Comparison of ENCODE assay signal across 9 mouse cellular contexts in genomic region chr19:57816221-57816996, GRCm38 (mm10).
DNase-seq lines count a peak whose midpoint lies in the region; ATAC-seq and TF ChIP-seq lines count a peak whose summit lies in the region.
"Had no signal": no experiment of that assay in that cellular context is flagged by ENCODE, and none has a peak within 500 bp of the region (broad histone marks: within the 10 kb centered on the region; RNA-seq: fewer than 3 reads in every experiment).

No protein-coding gene starts in this region.

- in situ Hi-C loops in CH12.LX (cut with MboI; ENCODE audit: low pct_ligation_motif_present, low pct_unique_long_range_greater_than_20kb, low sequenced_read_pairs): no loop called here

- H3K9me3 ChIP-seq in CH12.LX (replicated peaks; ENCODE audit: low read length): no peaks in the 10 kb centered on the region
- H3K9me3 ChIP-seq in hindbrain, embryonic 16.5 days (ENCODE audit: control insufficient read depth, low read length): no peaks in the 10 kb centered on the region
- H3K9me3 ChIP-seq: limb, embryonic 12.5 days had no signal

- TF ChIP-seq CTCF in CH12.LX (conservative IDR thresholded peaks at IDR 0.05 in 1 of 2, IDR thresholded peaks at IDR 0.05 in 1 of 2; ENCODE audit: low read depth in 2 of 2, low read length in 2 of 2): peak; percentile 74 to 75

- 74% methylated on average over 17 of the region's 17 CpGs for WGBS in hindbrain, embryonic 16.5 days

- H3K4me3 ChIP-seq in CH12.LX (replicated peaks in 1 of 3; ENCODE audit: low read depth in 2 of 3, low read length in 2 of 3, poor library complexity in 1 of 3): no peak overlapping the region
- no peak overlapping the region for H3K4me3 ChIP-seq in hindbrain, embryonic 16.5 days (ENCODE audit: low read length)
- H3K4me3 ChIP-seq: limb, embryonic 12.5 days had no signal

- no peak overlapping the region for H3K27ac ChIP-seq in CH12.LX (ENCODE audit: insufficient read depth, low read depth)
- no peak overlapping the region for H3K27ac ChIP-seq in hindbrain, embryonic 16.5 days (ENCODE audit: low read depth, low read length)
- H3K27ac ChIP-seq: limb, embryonic 12.5 days had no signal

- TF ChIP-seq RAD21 in CH12.LX (IDR thresholded peaks at IDR 0.05; ENCODE audit: low read depth, low read length): peak; percentile 60

- TF ChIP-seq EP300 in CH12.LX (IDR thresholded peaks at IDR 0.05; ENCODE audit: low read length): no peak

- no peak for TF ChIP-seq POLR2A in CH12.LX (IDR thresholded peaks at IDR 0.05; ENCODE audit: low read depth, low read length)

- no peak overlapping the region for H3K4me2 ChIP-seq in CH12.LX (ENCODE audit: insufficient read depth, low read depth, poor library complexity, severe bottlenecking)
- 0 out of 2 replicates have a peak overlapping the region, but pooled peaks have one; percentile 12 for H3K4me2 ChIP-seq in hindbrain, embryonic 16.5 days (ENCODE audit: low read length)
- H3K4me2 ChIP-seq: limb, embryonic 12.5 days had no signal

- intact Hi-C loops in left cerebral cortex, postnatal 25 days (cut with DNase I): loop anchor here (5.0 kb wide), 1 partner anchor 651 kb away; no protein-coding TSS in a partner anchor

- no peak for DNase-seq in frontal cortex, postnatal 25 days (ENCODE audit: low spot score in 2 of 2)
- DNase-seq in CH12.LX (ENCODE audit: extremely low read depth): peak; percentile 49
- peak; percentile 54 to 57 for DNase-seq in cerebellum, postnatal 14 days
- peak; percentile 55 to 65 for DNase-seq in left cerebral cortex, postnatal 25 days (ENCODE audit: low spot score in 2 of 2)
- peak; percentile 77 for DNase-seq in retina, embryonic 14.5 days (ENCODE audit: low spot score)
- DNase-seq in spleen, adult 12 weeks (ENCODE audit: low spot score): no peak

- H3K79me2 ChIP-seq in CH12.LX (replicated peaks; ENCODE audit: control insufficient read depth, extremely low read depth, insufficient read depth, poor library complexity, severe bottlenecking): no peaks in the 10 kb centered on the region

- dilution Hi-C loops in CH12.LX (cut with MboI; ENCODE audit: extremely low pct_ligation_motif_present, extremely low pct_unique_long_range_greater_than_20kb, low sequenced_read_pairs): no loop called here

- peak; percentile 73 for ATAC-seq in frontal cortex, adult (ENCODE audit: low TSS enrichment)
- peak; percentile 73 for ATAC-seq in hindbrain, embryonic 16.5 days

- H3K4me1 ChIP-seq in CH12.LX (ENCODE audit: control insufficient read depth in 1 of 2, insufficient read depth in 2 of 2): no peaks in the 10 kb centered on the region
- H3K4me1 ChIP-seq in hindbrain, embryonic 16.5 days (ENCODE audit: control insufficient read depth, insufficient read depth, low read depth, low read length): no peaks in the 10 kb centered on the region

- H3K27me3 ChIP-seq in CH12.LX (replicated peaks): no peaks in the 10 kb centered on the region
- H3K27me3 ChIP-seq in hindbrain, embryonic 16.5 days (replicated peaks; ENCODE audit: control insufficient read depth, insufficient read depth, low read length): no peaks in the 10 kb centered on the region
- H3K27me3 ChIP-seq: limb, embryonic 12.5 days had no signal

- H3K36me3 ChIP-seq in CH12.LX (replicated peaks in 1 of 2; ENCODE audit: control insufficient read depth in 1 of 2, insufficient read depth in 1 of 2, low read length in 1 of 2): no peaks in the 10 kb centered on the region
- H3K36me3 ChIP-seq in hindbrain, embryonic 16.5 days (ENCODE audit: control insufficient read depth, insufficient read depth, low read length): no peaks in the 10 kb centered on the region
- H3K36me3 ChIP-seq: limb, embryonic 12.5 days had no signal

- no peak overlapping the region for H3K9ac ChIP-seq in CH12.LX (ENCODE audit: insufficient read depth, low read depth)
- no peak overlapping the region for H3K9ac ChIP-seq in hindbrain, embryonic 16.5 days (ENCODE audit: low read depth, low read length)
- H3K9ac ChIP-seq: limb, embryonic 12.5 days had no signal

TF ChIP-seq in CH12.LX, 34 proteins besides CTCF, POLR2A, EP300 and RAD21:
- TF ChIP-seq ZC3H11A (IDR thresholded peaks at IDR 0.05; ENCODE audit: low read depth, low read length) (no peak), SMC3 (IDR thresholded peaks at IDR 0.05; ENCODE audit: low read depth, low read length) (peak; percentile 70)

Comparison
In these comparisons a context has a peak if more than half of its experiments do, and no peak if none do; other contexts are left out.
1. DNase-seq: peak in CH12.LX (single experiment), cerebellum, postnatal 14 days (2 of 2), left cerebral cortex, postnatal 25 days (2 of 2) and retina, embryonic 14.5 days (single experiment); none in frontal cortex, postnatal 25 days (0 of 2) and spleen, adult 12 weeks (single experiment).